Mouse (Mus musculus): ENCODE measurements around the gene Stap2. TPM values are rescaled to one million over a fixed set of nuclear protein-coding genes. Genes with fewer than 3 reads are reported as not detected.

The Stap2 gene
- polyA plus RNA-seq, 1 experiment from 2014 or later = 14.3 TPM

- 44% methylated on average over 3 of the region's 3 CpGs for WGBS (ENCODE audit: insufficient replicate concordance)
- H3K9me3 ChIP-seq (ENCODE audit: low read length) = no peaks in the 10 kb centered on the region
- DNase-seq (no peak), ATAC-seq (no peak)
- 0 out of 2 replicates have a peak, but pooled peaks cover 3% of the 10 kb centered on the region for H3K36me3 ChIP-seq (replicated peaks; ENCODE audit: insufficient read depth, low read length)
- TF ChIP-seq EP300 (IDR thresholded peaks at IDR 0.05; ENCODE audit: low read depth) (no peak), CTCF (IDR thresholded peaks at IDR 0.05; ENCODE audit: low read depth) (no peak)
- H3K4me3 ChIP-seq (ENCODE audit: low read depth, low read length) = no peak overlapping the region
- H3K4me2 ChIP-seq (ENCODE audit: low read depth, low read length) = no peak overlapping the region
- H3K4me1 ChIP-seq (ENCODE audit: insufficient read depth) = peaks cover 10% of the 10 kb centered on the region
- 0 out of 2 replicates have a peak, but pooled peaks cover 4% of the 10 kb centered on the region for H3K27me3 ChIP-seq (ENCODE audit: insufficient read depth, low read length)
- no peak overlapping the region for H3K27ac ChIP-seq (ENCODE audit: low read depth)
- no peak overlapping the region for H3K9ac ChIP-seq (replicated peaks)
These were observed 2.4 kb downstream of the Stap2 start for GRCm38 (mm10) chr17:56003000-56003399.

DNA sequence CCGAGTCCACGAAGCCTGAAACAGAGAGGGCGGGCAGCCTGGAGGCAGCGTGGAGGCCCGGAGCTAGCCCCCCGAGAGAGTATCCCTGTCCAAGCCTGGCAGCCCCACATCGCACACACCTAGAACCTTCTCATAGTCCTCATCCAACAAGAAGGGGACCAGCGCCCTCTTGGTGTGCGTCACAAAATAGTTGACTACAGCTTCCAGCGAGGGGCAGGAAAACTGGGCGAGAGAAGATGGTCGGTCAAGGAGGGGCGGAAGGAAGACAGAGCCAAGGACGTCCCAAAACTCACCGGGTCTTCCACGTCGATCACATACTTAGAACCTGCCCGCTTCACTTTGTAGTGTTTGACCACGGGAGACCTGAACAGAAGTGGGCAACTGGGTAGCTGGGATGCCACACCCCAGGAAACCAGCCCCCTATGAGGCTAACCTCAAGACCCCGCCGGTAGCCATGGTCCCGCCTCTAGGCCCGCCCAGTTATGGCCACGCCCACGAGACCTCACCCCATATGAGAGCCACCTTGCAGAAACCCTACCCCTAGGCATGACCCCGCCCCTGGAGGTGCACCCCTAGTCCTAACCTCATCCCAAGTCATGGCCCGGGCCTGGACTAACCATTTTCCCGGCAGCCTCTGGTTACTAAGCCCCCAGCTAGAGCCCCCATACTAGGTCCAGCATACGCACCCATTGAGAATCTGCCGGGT, 5.4 kb downstream of the Stap2 start:
- WGBS (ENCODE audit: insufficient replicate concordance) = 21% methylated on average over 30 of the region's 30 CpGs
- Histone ChIP-seq H3K4me1 (ENCODE audit: insufficient read depth) (no peaks in the 10 kb centered on the region), H3K4me2 (ENCODE audit: low read depth, low read length) (no peak overlapping the region), H3K9me3 (ENCODE audit: low read length) (no peaks in the 10 kb centered on the region), H3K9ac (replicated peaks) (no peak overlapping the region), H3K4me3 (ENCODE audit: low read depth, low read length) (no peak overlapping the region), H3K36me3 (replicated peaks; ENCODE audit: insufficient read depth, low read length) (0 out of 2 replicates have a peak, but pooled peaks cover 3% of the 10 kb centered on the region), H3K27me3 (ENCODE audit: insufficient read depth, low read length) (0 out of 2 replicates have a peak, but pooled peaks cover 4% of the 10 kb centered on the region), H3K27ac (ENCODE audit: low read depth) (no peak overlapping the region)
- DNase-seq (no peak), ATAC-seq (no peak)
- TF ChIP-seq EP300 (IDR thresholded peaks at IDR 0.05; ENCODE audit: low read depth) (no peak), CTCF (IDR thresholded peaks at IDR 0.05; ENCODE audit: low read depth) (no peak)

DNA sequence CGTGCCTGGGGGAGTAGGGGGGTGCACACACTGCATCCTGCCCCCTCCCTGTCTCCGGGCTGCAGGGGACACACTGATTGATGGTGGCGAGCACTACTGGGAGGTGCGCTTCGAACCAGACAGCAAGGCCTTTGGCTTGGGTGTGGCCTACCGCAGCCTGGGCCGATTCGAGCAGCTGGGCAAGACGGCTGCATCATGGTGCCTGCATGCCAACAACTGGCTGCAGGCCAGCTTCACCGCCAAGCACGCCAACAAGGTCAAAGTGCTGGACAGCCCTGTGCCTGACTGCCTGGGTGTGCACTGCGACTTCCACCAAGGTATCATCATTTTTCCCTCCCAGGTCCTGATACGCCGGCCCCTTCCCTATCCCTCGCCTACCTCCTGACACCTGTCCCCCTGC, 9.4 kb downstream of the Stap2 start:
- H3K9me3 ChIP-seq (ENCODE audit: low read length) = no peaks in the 10 kb centered on the region
- no peak overlapping the region for H3K27ac ChIP-seq (ENCODE audit: low read depth)
- H3K4me2 ChIP-seq (ENCODE audit: low read depth, low read length) = no peak overlapping the region
- no peak overlapping the region for H3K9ac ChIP-seq (replicated peaks)
- DNase-seq (no peak), ATAC-seq (no peak)
- 0 out of 2 replicates have a peak, but pooled peaks cover 3% of the 10 kb centered on the region for H3K27me3 ChIP-seq (ENCODE audit: insufficient read depth, low read length)
- no peak for TF ChIP-seq CTCF (IDR thresholded peaks at IDR 0.05; ENCODE audit: low read depth)
- no peak for TF ChIP-seq EP300 (IDR thresholded peaks at IDR 0.05; ENCODE audit: low read depth)
- H3K36me3 ChIP-seq (replicated peaks; ENCODE audit: insufficient read depth, low read length) = 0 out of 2 replicates have a peak, but pooled peaks cover 3% of the 10 kb centered on the region
- WGBS (ENCODE audit: insufficient replicate concordance) = 84% methylated on average over 15 of the region's 15 CpGs
- no peak overlapping the region for H3K4me3 ChIP-seq (ENCODE audit: low read depth, low read length)
- H3K4me1 ChIP-seq (ENCODE audit: insufficient read depth) = no peaks in the 10 kb centered on the region

DNA sequence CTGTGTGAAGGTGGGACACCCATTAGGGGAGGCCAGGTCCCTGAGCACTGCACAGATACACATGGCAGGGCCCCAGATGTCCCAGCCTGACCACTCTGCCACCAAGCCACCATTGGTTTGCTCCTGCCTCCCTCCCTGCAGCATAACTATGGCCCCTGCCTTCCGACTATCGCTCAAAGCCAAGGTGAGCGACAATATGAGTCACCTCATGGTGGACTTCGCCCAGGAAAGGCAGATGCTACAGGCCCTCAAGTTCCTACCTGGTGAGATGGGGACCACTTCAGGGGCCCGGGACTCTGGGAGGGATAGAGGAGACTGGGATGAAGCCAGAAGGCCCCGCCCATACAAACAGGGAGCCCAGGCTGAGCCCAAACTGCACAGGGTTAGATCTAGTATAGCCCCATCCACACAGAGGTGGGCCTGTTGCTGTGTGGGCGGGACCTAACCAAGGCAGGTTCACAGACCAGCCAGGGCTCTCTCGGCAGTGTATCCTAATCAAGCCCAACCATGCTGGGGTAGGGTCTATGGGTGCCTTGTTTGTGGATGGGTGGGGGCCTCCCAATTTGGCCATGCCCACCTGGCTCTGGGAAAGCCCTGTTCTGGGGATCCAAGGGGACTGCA, 15.0 kb downstream of the Stap2 start:
- WGBS (ENCODE audit: insufficient replicate concordance) = 67% methylated on average over 8 of the region's 8 CpGs

GRCm38 (mm10) chr17:55986030-55986961, 19.1 kb downstream of the Stap2 start, which contains the start of gene Fsd1:
Gene Fsd1, plus strand, starts transcription at chr17:55986509.
- DNase-seq = no peak
- TF ChIP-seq EP300 (IDR thresholded peaks at IDR 0.05; ENCODE audit: low read depth) (no peak), CTCF (IDR thresholded peaks at IDR 0.05; ENCODE audit: low read depth) (no peak)

More for the DNA sequence above, 15.0 kb downstream of the Stap2 start:
- Histone ChIP-seq H3K9ac (replicated peaks) (no peak overlapping the region), H3K4me2 (ENCODE audit: low read depth, low read length) (no peak overlapping the region), H3K4me3 (ENCODE audit: low read depth, low read length) (no peak overlapping the region), H3K27ac (ENCODE audit: low read depth) (no peak overlapping the region), H3K27me3 (ENCODE audit: insufficient read depth, low read length) (peaks cover 13% of the 10 kb centered on the region), H3K9me3 (ENCODE audit: low read length) (no peaks in the 10 kb centered on the region), H3K36me3 (replicated peaks; ENCODE audit: insufficient read depth, low read length) (no peaks in the 10 kb centered on the region), H3K4me1 (ENCODE audit: insufficient read depth) (no peaks in the 10 kb centered on the region)
- TF ChIP-seq CTCF (IDR thresholded peaks at IDR 0.05; ENCODE audit: low read depth) = no peak
- TF ChIP-seq EP300 (IDR thresholded peaks at IDR 0.05; ENCODE audit: low read depth) = no peak
- DNase-seq = no peak
- ATAC-seq = no peak

More at GRCm38 (mm10) chr17:55986030-55986961, 19.1 kb downstream of the Stap2 start, which contains the start of gene Fsd1:
- H3K36me3 ChIP-seq (replicated peaks; ENCODE audit: insufficient read depth, low read length) = no peaks in the 10 kb centered on the region
- no peak within 1 kb of the TSS for H3K4me2 ChIP-seq (ENCODE audit: low read depth, low read length)
- no peak within 1 kb of the TSS for H3K27ac ChIP-seq (ENCODE audit: low read depth)
- no peak for ATAC-seq
- 8% methylated on average over 32 of the region's 35 CpGs for WGBS (ENCODE audit: insufficient replicate concordance)
- no peak within 1 kb of the TSS for H3K9ac ChIP-seq (replicated peaks)
- peaks cover 13% of the 10 kb centered on the region for H3K27me3 ChIP-seq (ENCODE audit: insufficient read depth, low read length)
- H3K9me3 ChIP-seq (ENCODE audit: low read length) = no peaks in the 10 kb centered on the region
- H3K4me3 ChIP-seq (ENCODE audit: low read depth, low read length) = no peak within 1 kb of the TSS
- H3K4me1 ChIP-seq (ENCODE audit: insufficient read depth) = no peaks in the 10 kb centered on the region

Measured in liver, postnatal 0 days (tissue).